Mouse (Mus musculus) cerebellum, postnatal 25 days (tissue): Measurements from ENCODE around the gene Troap.
A peak's percentile ranks its signal among the peaks of the same experiment; 100 is the strongest.

Experiments
- DNase-seq, 2 experiments: peaks; one replicate each; pipeline ENCODE4 v3.0.0; 2021; ENCODE audit warnings: mixed read lengths in 2 of 2

Gene Troap

DNA sequence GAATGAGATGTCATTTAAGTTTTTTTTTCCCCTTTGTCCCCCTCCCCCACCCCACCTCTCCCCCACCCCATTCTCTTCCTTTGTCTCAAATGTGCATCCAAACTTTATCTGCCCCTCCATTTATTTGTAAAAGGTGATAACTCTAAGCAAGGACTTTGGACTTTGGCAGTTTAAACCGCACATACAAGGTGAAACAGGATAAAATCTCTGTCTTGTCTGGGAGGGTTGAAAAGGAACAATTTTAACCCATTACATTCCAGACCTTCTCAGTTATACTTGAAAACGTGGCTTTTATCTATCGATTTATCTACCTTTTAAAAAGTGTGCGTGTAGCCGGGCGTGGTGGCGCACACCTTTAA, 40.7 kb downstream of the Troap start:
- no peak for DNase-seq

DNA sequence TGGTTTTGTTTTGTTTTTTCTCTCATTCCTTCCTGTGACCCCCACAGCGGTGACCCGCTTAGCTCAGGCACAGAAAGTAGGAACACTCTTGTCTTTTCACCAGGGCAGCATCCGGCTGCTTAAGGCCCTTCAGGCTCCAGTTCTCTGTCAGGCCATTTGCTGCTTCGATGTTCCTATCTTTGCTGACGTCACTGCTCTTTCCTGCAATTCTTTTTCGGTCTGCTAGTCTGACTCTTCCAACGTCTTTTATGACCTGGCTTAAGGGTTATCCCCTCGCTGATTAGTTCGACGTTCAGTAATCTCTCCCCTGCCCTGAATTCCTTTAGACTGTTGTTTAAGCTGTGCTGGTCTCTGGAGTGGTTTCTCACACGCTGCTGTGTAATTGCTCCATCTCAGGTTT, 42.2 kb downstream of the Troap start:
- no peak for DNase-seq

DNA sequence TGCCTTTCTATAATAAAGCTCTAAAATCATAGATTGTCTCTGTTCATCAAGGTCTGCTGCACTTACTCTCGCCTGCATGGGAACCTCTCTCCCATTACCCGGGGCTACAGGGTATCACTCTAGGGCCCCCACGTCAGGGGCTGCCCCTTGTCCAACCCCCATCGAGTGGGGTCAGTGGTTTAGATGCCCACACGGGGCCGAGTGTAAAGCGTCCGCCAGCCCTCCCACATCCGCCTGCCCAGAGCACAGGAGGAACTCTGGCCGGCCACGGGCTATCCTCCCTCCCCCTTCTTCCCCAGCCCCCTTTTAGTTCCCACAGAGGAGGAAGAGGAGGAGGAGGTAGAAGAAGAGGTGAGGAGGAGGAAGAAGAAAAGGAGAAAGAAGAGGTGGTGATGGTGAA, 46.4 kb downstream of the Troap start:
- no peak for DNase-seq

DNA sequence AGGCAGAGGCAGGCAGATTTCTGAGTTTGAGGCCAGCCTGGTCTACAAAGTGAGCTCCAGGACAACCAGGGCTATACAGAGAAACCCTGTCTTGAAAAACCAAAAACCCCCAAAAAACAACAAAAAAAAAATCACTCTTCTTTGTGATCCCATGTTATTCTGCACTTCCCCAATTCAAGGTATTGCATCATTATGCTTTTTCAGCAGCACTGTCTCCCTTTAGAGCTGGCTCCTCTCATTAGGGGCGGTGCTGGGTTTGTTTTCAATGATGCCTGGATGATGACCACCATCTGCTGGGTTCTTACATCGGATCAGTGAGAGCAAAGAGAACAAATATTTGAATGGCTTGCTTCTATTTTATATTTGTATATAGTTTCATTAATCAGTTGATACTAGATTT, 48.3 kb downstream of the Troap start:
- DNase-seq = no peak

DNA sequence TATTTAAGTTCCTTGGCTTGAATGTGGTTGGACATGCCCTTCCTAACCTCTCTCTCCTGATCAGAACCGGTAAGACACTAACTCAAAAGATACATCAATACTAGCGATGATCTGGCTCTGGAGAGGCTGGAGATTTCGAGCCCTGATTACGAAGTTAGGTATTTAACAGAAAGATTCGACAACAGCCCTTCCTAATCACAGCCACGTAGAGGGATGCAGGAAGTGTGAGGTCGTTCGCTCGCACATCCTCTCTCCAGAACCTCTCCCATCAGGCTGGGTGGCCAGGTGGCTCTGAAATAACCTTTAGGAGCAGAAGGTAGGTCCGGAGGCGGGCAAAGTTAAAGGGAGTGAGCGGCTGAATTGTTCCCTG, 51.3 kb downstream of the Troap start, which contains the start of gene Spats2:
Gene Spats2 (plus strand): TSS at position 206 of the 370 bp plus-strand sequence.
- no peak for DNase-seq

DNA sequence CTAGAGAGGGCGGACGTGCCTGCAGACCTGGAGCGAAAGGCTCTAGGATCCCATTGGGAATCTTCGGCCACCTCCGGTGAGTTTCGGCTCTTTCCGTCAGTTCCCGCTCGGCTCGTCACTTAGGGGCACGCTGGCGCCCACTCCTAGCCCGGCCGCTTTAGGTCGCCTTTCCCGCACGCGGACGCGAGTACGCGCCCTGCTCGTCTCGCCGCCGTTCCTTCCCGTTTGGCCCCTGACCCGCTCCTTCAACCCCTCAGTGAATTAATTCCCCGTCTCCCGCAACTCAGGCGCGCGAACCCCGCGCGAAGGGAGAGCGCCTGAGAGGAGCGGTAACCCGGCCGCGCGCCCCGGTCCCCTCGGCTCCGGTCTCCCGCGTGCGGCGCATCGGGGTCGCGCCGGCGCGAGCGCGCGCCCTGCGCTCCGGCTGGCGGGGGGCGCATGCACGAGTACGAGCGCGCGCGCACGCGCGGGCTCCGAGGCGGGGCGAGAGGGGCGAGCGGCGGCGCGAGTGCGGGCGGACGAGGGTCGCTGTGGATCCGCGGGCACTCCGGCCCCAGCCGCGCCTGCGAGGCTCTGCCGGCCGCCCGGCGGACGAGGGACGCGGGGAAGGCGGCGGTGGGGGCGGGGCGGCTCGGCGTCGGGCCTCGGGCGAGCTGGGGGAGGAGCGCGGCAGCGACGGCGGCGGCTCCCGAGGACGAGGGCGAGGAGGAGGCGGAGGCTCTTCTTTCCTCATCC, 51.9 kb downstream of the Troap start:
- DNase-seq = peak; percentile 94 to 95

DNA sequence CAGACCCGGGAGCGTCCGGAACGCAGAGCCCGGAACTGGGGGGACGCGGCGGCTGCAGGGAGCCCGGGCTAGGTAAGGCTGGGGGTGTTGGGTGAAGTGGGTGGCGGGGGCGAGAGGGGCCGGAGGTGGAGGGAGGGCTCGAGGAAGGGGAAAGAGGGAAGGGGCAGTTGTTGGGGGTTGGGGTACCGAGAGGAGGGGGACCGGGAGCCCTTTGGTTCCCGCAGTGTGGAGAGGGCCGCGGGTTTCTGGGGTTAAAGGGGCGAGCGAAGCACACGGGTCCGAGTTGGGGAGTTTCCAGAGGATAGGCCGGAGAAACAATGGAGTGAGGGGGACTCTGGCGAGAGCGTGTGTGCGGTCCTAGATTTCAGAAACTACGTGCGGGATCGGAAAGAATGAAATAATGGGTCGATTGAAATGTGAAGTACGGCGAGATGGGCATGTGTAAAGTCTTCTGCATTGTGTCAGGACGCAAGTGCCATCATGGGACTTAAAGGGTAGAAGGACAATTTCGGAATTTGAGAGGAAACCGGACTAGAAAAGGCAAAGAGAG, 52.5 kb downstream of the Troap start:
- DNase-seq = no peak

DNA sequence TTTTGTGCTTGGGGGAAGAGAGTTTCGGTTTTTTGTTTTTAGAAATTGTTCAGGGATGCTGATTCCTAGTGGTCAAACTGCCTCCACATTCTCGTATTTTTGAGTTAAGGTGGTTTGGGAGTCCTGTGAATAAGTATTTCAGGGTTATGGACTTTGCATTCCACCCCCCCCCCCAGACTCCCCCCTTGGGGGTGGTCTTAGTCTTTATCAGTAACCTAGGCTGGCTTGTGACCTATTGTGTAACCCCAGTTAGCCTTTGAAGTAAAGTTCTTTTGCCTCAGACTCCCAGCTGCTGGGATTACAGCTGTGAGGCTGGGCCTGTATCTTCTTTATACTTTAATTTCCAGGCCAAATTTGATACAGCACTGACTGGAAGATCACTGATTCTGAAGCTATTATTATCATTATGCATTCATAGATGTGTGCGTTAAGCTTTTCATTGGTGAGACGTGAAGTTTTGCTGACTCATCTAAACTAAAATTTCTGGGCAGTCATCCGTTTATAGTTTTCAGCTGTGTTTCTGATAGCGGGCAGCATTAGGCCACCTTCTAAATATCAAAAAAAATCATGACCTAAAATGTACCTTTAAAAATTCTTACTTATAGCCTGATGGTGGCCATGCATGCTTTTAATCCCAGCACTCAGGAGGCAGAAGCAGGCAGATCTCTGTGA, 53.6 kb downstream of the Troap start:
- no peak for DNase-seq

DNA sequence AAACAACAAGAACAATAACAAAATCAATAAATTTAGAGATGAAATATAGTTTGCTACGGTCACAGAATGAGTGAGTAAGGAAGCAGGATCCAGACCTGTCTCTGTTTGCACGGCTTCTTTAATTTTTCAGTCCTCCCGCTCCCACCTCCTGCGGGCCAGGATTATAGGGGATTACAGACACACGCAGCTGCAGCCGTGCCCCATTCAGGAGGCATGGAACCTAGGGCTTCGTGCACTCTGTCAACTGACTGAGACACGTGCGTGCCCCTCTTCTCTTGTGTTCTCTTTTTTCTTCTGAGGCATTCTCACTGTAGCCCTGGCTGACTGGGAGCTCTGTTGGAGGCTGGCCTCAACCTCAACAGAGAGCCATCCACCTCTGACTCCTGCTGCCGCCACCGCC, 55.1 kb downstream of the Troap start:
- DNase-seq = no peak

DNA sequence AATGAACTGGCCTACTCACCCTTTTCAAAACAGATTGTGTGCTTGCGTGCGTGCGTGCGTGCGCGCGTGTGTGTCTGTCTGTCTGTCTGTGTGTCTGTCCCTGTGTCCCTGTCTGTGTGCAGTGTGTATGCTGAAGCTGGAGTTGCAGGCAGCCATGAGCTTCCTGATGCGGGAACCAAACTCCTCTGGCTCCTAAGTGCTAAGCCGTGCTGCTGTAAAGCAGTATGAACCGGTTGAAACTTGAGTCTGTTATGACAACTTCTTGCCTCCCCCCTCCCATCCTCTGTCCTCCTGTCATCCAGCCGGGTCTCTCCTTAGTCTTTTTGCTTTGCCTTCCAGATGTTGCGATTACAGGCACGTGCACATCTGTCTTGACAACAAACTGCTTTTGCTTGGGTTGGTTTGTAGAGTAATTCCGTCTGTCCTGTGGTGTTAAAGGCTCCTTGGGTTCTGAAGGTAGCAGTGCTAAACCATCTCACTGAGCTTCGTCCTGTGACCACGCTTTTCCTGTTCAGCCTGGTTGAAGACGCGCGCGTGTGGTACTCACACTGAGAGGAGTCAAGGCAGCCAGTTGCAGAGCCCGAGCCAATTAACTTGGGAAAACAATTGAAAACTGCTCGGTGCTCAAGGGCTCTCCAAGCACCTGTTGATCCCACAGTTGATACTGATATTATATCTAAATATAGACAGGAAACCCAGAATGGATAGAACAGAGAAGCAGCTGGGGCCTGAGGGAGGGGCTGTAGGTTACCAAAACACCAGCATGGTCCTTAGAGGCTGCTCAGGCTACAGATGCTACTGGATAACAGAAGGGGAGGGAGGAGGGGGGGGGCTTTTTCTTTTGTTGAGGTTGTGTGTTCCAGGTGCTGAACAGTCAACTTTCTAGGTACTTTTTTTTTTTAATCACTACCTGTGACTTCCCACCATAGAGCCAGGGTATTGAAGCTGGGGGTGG, 55.9 kb downstream of the Troap start:
- no peak for DNase-seq
